Mouse (Mus musculus): ENCODE measurements around the gene Elob. TPM values are rescaled to one million over a fixed set of nuclear protein-coding genes. Genes with fewer than 3 reads are reported as not detected.
A peak's percentile ranks its signal among the peaks of the same experiment; 100 is the strongest.

The Elob gene
- polyA plus RNA-seq, 1 experiment from 2014 or later, result 984 TPM

DNA sequence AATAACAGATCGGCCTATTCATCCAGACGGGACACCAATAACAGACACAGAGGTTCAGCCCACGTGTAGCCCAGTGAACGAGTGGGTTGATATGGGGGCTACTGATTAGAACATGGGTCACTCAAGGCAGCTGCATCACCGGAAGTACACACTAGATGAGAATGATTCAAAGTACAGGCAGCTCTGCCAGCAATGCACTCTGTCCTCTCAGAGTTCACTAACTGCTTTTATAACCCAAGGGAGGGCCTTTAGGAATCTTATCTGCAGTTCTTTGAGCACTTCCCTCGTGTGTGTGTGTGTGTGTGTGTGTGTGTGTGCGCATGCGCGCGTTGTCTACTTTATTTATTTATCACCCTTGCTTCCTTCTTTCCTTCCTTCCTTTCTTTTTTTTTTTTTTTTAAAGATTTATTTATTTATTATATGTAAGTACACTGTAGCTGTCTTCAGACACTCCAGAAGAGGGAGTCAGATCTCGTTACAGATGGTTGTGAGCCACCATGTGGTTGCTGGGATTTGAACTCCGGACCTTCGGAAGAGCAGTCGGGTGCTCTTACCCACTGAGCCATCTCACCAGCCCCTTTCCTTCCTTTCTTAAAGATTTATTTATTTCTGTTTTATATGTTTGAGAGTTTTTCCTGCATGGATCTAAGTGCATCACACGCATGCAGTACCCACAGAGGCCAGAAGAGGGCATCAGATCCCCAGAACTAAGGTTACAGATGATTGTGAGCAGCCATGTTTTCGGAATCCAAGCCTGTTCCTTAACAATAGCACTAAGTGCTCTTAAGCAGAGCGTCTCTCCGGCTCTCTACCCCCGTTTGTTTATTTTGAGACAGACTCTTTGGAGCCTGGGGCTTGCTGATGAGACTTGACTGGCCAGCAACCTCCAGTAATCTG, 22.2 kb upstream of the Elob start:
- Histone ChIP-seq H3K4me1 (peaks cover 4% of the 10 kb centered on the region; the same call in 1 of the 2 replicates), H3K27ac (no peak overlapping the region), H3K4me3 (no peak overlapping the region), H3K27me3 (ENCODE audit: insufficient read depth, poor library complexity, severe bottlenecking) (peaks cover 4% of the 10 kb centered on the region; the same call in 1 of the 2 replicates), H3K9me3 (no peaks in the 10 kb centered on the region), H3K36me3 (no peaks in the 10 kb centered on the region)
- DNase-seq (ENCODE audit: low spot score), result no peak
- 54% methylated on average over 18 of the region's 19 CpGs for WGBS

DNA sequence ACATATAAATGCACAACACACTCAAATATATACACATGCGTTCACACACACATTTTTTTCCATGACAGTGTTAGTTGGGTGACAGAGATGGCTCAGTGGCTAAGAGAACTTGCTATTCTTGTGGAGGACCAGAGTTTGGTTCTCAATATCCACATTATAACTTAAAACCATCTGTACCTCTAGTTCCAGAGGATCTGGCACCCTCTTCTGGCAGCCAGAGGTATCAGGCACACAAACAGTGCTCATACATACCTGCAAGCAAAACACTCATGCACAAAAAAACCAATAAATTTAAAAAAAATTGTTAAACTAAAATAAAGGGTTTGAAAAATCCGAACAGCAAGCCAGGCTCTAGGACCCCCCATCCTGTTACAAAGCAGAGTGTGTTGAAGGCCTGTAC, 21.1 kb upstream of the Elob start:
- Histone ChIP-seq H3K27ac (no peak overlapping the region), H3K27me3 (ENCODE audit: insufficient read depth, poor library complexity, severe bottlenecking) (no peaks in the 10 kb centered on the region), H3K4me3 (no peak overlapping the region), H3K36me3 (no peaks in the 10 kb centered on the region), H3K4me1 (peaks cover 4% of the 10 kb centered on the region; the same call in 1 of the 2 replicates), H3K9me3 (no peaks in the 10 kb centered on the region)
- 66% methylated on average over 2 of the region's 2 CpGs for WGBS
- no peak for DNase-seq (ENCODE audit: low spot score)

- no peaks in the 10 kb centered on the region for H3K36me3 ChIP-seq
- 13% methylated on average over 19 of the region's 19 CpGs for WGBS
- DNase-seq (ENCODE audit: low spot score), result no peak
- H3K4me1 ChIP-seq, result peaks cover 12% of the 10 kb centered on the region
- H3K27me3 ChIP-seq (ENCODE audit: insufficient read depth, poor library complexity, severe bottlenecking), result peaks cover 9% of the 10 kb centered on the region
- peak within 1 kb of the TSS; percentile 29; the same call in 1 of the 2 replicates for H3K27ac ChIP-seq
- H3K9me3 ChIP-seq, result no peaks in the 10 kb centered on the region
- H3K4me3 ChIP-seq, result peak within 1 kb of the TSS; percentile 44
These were observed 14.9 kb upstream of the Elob start, which contains the start of the genes Prss32 and Prss41 for GRCm38 (mm10) chr17:23843812-23844273. Prss32 (plus strand) TSS chr17:23843855. Prss41 (minus strand) TSS chr17:23844172.

DNA sequence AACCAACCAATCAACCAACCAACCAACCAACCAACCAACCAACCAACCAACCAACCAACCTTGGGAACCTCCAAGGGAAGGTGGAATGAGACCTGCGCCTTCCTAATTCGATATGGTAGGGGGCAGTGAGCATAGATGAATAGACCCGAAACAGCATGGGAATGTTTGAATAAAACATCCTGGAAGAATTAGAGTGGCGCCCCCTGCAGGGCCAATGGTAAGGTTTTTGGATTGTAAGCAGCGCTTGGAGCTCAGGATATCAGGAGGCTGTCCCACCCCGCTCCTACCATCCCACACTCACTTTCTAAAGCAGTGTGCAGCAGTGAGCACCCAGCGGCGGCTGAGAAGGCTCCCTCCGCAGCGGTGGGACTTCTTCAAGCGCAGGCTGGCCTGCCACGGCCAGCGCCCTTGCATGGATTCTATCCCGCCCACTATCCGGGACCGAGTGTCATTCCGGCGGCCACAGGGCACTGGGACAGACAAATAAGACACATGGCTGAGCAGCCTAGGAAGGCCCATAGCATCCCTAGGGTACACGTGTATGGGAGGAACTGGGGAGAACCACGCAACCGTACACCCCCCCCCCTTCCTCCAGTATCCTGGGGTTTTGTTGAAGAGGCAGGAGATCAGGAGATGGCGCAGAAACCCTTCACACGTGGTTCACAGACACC, 14.3 kb upstream of the Elob start:
- Histone ChIP-seq H3K36me3 (no peaks in the 10 kb centered on the region), H3K27me3 (ENCODE audit: insufficient read depth, poor library complexity, severe bottlenecking) (peaks cover 9% of the 10 kb centered on the region), H3K4me3 (peak overlapping the region; percentile 44), H3K4me1 (peaks cover 12% of the 10 kb centered on the region), H3K27ac (peak overlapping the region; percentile 29; the same call in 1 of the 2 replicates), H3K9me3 (no peaks in the 10 kb centered on the region)
- no peak for DNase-seq (ENCODE audit: low spot score)
- WGBS, result 42% methylated on average over 23 of the region's 23 CpGs

- Histone ChIP-seq H3K27me3 (ENCODE audit: insufficient read depth, poor library complexity, severe bottlenecking) (peaks cover 14% of the 10 kb centered on the region), H3K27ac (no peak overlapping the region), H3K4me1 (peaks cover 12% of the 10 kb centered on the region), H3K9me3 (no peaks in the 10 kb centered on the region), H3K4me3 (no peak overlapping the region), H3K36me3 (no peaks in the 10 kb centered on the region)
- no peak for DNase-seq (ENCODE audit: low spot score)
- WGBS, result 32% methylated on average over 4 of the region's 4 CpGs
These were observed 12.2 kb upstream of the Elob start for GRCm38 (mm10) chr17:23841145-23841544.

- no peaks in the 10 kb centered on the region for H3K36me3 ChIP-seq
- no peaks in the 10 kb centered on the region for H3K9me3 ChIP-seq
- no peaks in the 10 kb centered on the region for H3K4me1 ChIP-seq
- H3K4me3 ChIP-seq, result no peak within 1 kb of the TSS
- DNase-seq (ENCODE audit: low spot score), result no peak
- peaks cover 50% of the 10 kb centered on the region for H3K27me3 ChIP-seq (ENCODE audit: insufficient read depth, poor library complexity, severe bottlenecking)
- 70% methylated on average over 8 of the region's 8 CpGs for WGBS
- H3K27ac ChIP-seq, result no peak within 1 kb of the TSS
These were observed 7.2 kb upstream of the Elob start, which contains the start of gene Prss33 for GRCm38 (mm10) chr17:23836006-23836575. Prss33 (minus strand) TSS chr17:23836056.

DNA sequence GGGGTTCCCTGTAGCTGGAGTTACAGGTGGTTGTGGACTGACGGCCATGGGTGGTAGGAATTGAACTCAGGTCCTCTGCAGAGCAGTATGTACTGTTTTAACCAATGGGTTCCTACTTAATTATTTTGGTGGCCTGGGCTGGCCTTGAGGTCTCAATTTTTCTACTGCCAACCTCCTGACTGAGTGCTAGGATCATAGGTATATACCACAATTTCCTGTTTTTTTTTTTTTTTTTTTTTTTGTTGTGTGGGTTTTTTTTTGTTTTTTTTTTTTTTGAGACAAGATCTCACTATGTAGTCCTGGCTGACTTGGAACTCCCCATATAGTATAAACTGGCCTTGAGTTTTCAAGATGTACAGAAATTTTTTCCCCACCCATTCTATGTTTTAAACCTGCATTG, 2.3 kb upstream of the Elob start:
- Histone ChIP-seq H3K27ac (no peak overlapping the region), H3K4me3 (no peak overlapping the region), H3K9me3 (no peaks in the 10 kb centered on the region), H3K36me3 (peaks cover 12% of the 10 kb centered on the region), H3K4me1 (peaks cover 5% of the 10 kb centered on the region; the same call in 1 of the 2 replicates), H3K27me3 (ENCODE audit: insufficient read depth, poor library complexity, severe bottlenecking) (peaks cover 51% of the 10 kb centered on the region)
- WGBS, result 82% methylated on average over 1 of the region's 1 CpGs
- no peak for DNase-seq (ENCODE audit: low spot score)

- H3K9me3 ChIP-seq, result no peaks in the 10 kb centered on the region
- H3K27ac ChIP-seq, result peak overlapping the region; percentile 93
- peaks cover 5% of the 10 kb centered on the region; the same call in 1 of the 2 replicates for H3K4me1 ChIP-seq
- H3K4me3 ChIP-seq, result peak overlapping the region; percentile 86
- whole genome bisulfite sequencing, result under 1% methylated on average over 47 of the region's 47 CpGs
- H3K36me3 ChIP-seq, result peaks cover 40% of the 10 kb centered on the region
- peaks cover 25% of the 10 kb centered on the region for H3K27me3 ChIP-seq (ENCODE audit: insufficient read depth, poor library complexity, severe bottlenecking)
- peak; percentile 85 for DNase-seq (ENCODE audit: low spot score)
These were observed 500 bp downstream of the Elob start for GRCm38 (mm10) chr17:23828271-23829001.

DNA sequence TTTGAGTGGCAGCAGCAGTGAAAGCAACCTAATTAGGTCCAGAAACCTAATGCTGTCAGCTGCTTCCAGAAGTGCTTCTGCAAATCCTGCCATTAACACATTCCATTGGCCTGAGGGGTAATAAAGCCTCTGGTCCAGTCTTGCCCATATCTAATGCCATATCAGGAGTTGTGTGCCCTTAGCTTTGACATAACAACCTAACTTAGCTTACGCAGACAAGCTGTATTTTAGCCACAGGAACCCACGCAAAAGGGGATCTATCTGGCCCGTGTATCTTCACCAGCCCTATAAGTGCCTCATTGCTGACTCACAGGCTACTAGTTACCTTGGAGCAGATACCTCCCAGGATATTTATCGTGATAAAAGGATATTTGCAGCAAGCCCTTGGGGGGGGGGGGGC, 3.3 kb downstream of the Elob start:
- WGBS, result 80% methylated on average over 4 of the region's 4 CpGs
- H3K36me3 ChIP-seq, result peaks cover 68% of the 10 kb centered on the region
- peaks cover 17% of the 10 kb centered on the region for H3K4me1 ChIP-seq
- no peak overlapping the region for H3K4me3 ChIP-seq
- H3K27me3 ChIP-seq (ENCODE audit: insufficient read depth, poor library complexity, severe bottlenecking), result peaks cover 1% of the 10 kb centered on the region; the same call in 1 of the 2 replicates
- no peak for DNase-seq (ENCODE audit: low spot score)
- H3K9me3 ChIP-seq, result no peaks in the 10 kb centered on the region
- no peak overlapping the region for H3K27ac ChIP-seq

- no peaks in the 10 kb centered on the region for H3K27me3 ChIP-seq (ENCODE audit: insufficient read depth, poor library complexity, severe bottlenecking)
- WGBS, result 90% methylated on average over 12 of the region's 12 CpGs
- peaks cover 88% of the 10 kb centered on the region for H3K36me3 ChIP-seq
- no peak overlapping the region for H3K4me3 ChIP-seq
- no peak for DNase-seq (ENCODE audit: low spot score)
- peaks cover 17% of the 10 kb centered on the region for H3K4me1 ChIP-seq
- no peak overlapping the region for H3K27ac ChIP-seq
- peaks cover 2% of the 10 kb centered on the region; the same call in 1 of the 2 replicates for H3K9me3 ChIP-seq
These were observed 5.3 kb downstream of the Elob start for GRCm38 (mm10) chr17:23823614-23824013.

- Histone ChIP-seq H3K4me1 (peaks cover 17% of the 10 kb centered on the region), H3K27ac (no peak overlapping the region), H3K27me3 (ENCODE audit: insufficient read depth, poor library complexity, severe bottlenecking) (no peaks in the 10 kb centered on the region), H3K4me3 (no peak overlapping the region), H3K36me3 (peaks cover 94% of the 10 kb centered on the region), H3K9me3 (peaks cover 6% of the 10 kb centered on the region; the same call in 1 of the 2 replicates)
- DNase-seq (ENCODE audit: low spot score), result no peak
- 87% methylated on average over 16 of the region's 16 CpGs for WGBS
These were observed 5.9 kb downstream of the Elob start for GRCm38 (mm10) chr17:23823018-23823417.

- no peak for DNase-seq (ENCODE audit: low spot score)
- peaks cover 12% of the 10 kb centered on the region for H3K4me1 ChIP-seq
- 70% methylated on average over 6 of the region's 6 CpGs for WGBS
These were observed 6.8 kb downstream of the Elob start for GRCm38 (mm10) chr17:23822094-23822493.

More at GRCm38 (mm10) chr17:23822094-23822493, 6.8 kb downstream of the Elob start:
- Histone ChIP-seq H3K27me3 (ENCODE audit: insufficient read depth, poor library complexity, severe bottlenecking) (no peaks in the 10 kb centered on the region), H3K27ac (no peak overlapping the region), H3K4me3 (no peak overlapping the region; the same call in 1 of the 2 replicates), H3K9me3 (peaks cover 6% of the 10 kb centered on the region; the same call in 1 of the 2 replicates), H3K36me3 (peaks cover 100% of the 10 kb centered on the region)

Data from heart, embryonic 10.5 days (tissue).